ENCODE assay signal across 8 mouse cellular contexts in the genomic region with DNA sequence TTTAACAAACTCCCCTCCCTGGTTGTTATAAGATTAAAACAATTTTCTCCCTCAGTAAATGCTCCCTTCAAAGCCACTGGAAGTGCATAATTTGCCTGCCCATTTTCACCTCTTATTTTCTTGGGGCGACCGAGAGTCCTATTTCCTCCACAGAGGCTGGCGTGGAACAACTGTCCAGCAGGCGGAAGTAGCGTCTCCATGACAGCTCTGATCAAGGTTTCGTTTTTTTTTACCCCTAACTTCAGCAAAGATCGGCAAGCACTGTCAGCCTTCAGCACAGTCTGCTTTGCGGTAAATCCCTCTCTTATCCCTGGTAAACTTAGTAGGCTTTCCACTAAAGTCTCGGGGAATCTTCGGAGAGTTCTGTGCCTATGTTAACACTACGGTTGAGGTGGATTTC. TPM values are rescaled to one million over a fixed set of nuclear protein-coding genes. Genes with fewer than 3 reads are reported as not detected.
DNase-seq lines count a peak whose midpoint lies in the region; ATAC-seq and TF ChIP-seq lines count a peak whose summit lies in the region.

No protein-coding gene starts in this region.

- peaks cover 22% of the 10 kb centered on the region for H3K4me1 ChIP-seq in embryonic facial prominence, embryonic 10.5 days
- H3K4me1 ChIP-seq in intestine, postnatal 0 days (replicated peaks; ENCODE audit: control insufficient read depth, insufficient read depth, low read length): no peaks in the 10 kb centered on the region
- H3K4me1 ChIP-seq in neural tube, embryonic 15.5 days: peaks cover 8% of the 10 kb centered on the region; the same call in 1 of the 2 replicates

- H3K27ac ChIP-seq in embryonic facial prominence, embryonic 10.5 days (replicated peaks): no peak overlapping the region
- H3K27ac ChIP-seq in intestine, postnatal 0 days (ENCODE audit: low read depth, low read length): no peak overlapping the region
- no peak overlapping the region for H3K27ac ChIP-seq in neural tube, embryonic 15.5 days (replicated peaks)

- ATAC-seq in intestine, postnatal 0 days: no peak
- no peak for ATAC-seq in neural tube, embryonic 15.5 days (ENCODE audit: low FRiP score)

- H3K4me2 ChIP-seq in intestine, postnatal 0 days (replicated peaks; ENCODE audit: low read depth): peak overlapping the region; percentile 53
- H3K4me2 ChIP-seq in neural tube, embryonic 15.5 days: 0 out of 2 replicates have a peak overlapping the region, but pooled peaks have one; percentile 15

- 8% methylated on average over 11 of the region's 11 CpGs for WGBS in embryonic facial prominence, embryonic 10.5 days
- 3% methylated on average over 11 of the region's 11 CpGs for WGBS in intestine, postnatal 0 days
- 25% methylated on average over 11 of the region's 11 CpGs for WGBS in neural tube, embryonic 15.5 days

- H3K9ac ChIP-seq in intestine, postnatal 0 days (ENCODE audit: low read depth, low read length): no peak overlapping the region
- no peak overlapping the region for H3K9ac ChIP-seq in neural tube, embryonic 15.5 days (replicated peaks)

- TF ChIP-seq CTCF in intestine, postnatal 0 days (IDR thresholded peaks at IDR 0.05; ENCODE audit: low read depth): peak; percentile 58

- peaks cover 71% of the 10 kb centered on the region for H3K27me3 ChIP-seq in embryonic facial prominence, embryonic 10.5 days (replicated peaks; ENCODE audit: low read depth, poor library complexity, severe bottlenecking)
- 0 out of 2 replicates have a peak, but pooled peaks cover 5% of the 10 kb centered on the region for H3K27me3 ChIP-seq in intestine, postnatal 0 days (replicated peaks; ENCODE audit: control insufficient read depth, insufficient read depth, low read length)
- H3K27me3 ChIP-seq in neural tube, embryonic 15.5 days (replicated peaks): peaks cover 25% of the 10 kb centered on the region

- DNase-seq in kidney, postnatal 10 days: peak; percentile 41
- DNase-seq in kidney, postnatal 14 days: no peak
- DNase-seq in embryonic facial prominence, embryonic 10.5 days (ENCODE audit: low spot score): peak; percentile 20
- DNase-seq in right cerebral cortex, adult 2 months (ENCODE audit: low spot score in 2 of 2): no peak
- DNase-seq in layer of hippocampus, adult 8-10 months (ENCODE audit: low spot score in 2 of 2): no peak
- no peak for DNase-seq in thymus, postnatal 10 days (ENCODE audit: low spot score in 2 of 2)

- no peaks in the 10 kb centered on the region for H3K9me3 ChIP-seq in embryonic facial prominence, embryonic 10.5 days
- no peaks in the 10 kb centered on the region for H3K9me3 ChIP-seq in intestine, postnatal 0 days (ENCODE audit: control insufficient read depth)
- H3K9me3 ChIP-seq in neural tube, embryonic 15.5 days (replicated peaks): no peaks in the 10 kb centered on the region

- H3K36me3 ChIP-seq in embryonic facial prominence, embryonic 10.5 days (replicated peaks): no peaks in the 10 kb centered on the region
- no peaks in the 10 kb centered on the region for H3K36me3 ChIP-seq in intestine, postnatal 0 days (ENCODE audit: control insufficient read depth, insufficient read depth)
- no peaks in the 10 kb centered on the region for H3K36me3 ChIP-seq in neural tube, embryonic 15.5 days

- H3K4me3 ChIP-seq in embryonic facial prominence, embryonic 10.5 days: peak overlapping the region; percentile 27
- H3K4me3 ChIP-seq in intestine, postnatal 0 days (ENCODE audit: low read depth, low read length): peak overlapping the region; percentile 19
- no peak overlapping the region for H3K4me3 ChIP-seq in neural tube, embryonic 15.5 days (replicated peaks)

RNA-seq across cellular contexts. Expression of a gene that starts 24.6 kb away (rescaled TPM):
- 1.1 TPM in 2 replicates for polyA plus RNA-seq in embryonic facial prominence, embryonic 10.5 days (2016; fragmentation: Nextera tagmentation; extraction: Ambion mirVana)
- 0.05 and 0.10 TPM in 2 replicates for polyA plus RNA-seq in intestine, postnatal 0 days (2015; fragmentation: Nextera tagmentation; extraction: Ambion mirVana)
- 1.3 and 1.8 TPM in 2 replicates for polyA plus RNA-seq in neural tube, embryonic 15.5 days (2015; fragmentation: Nextera tagmentation; extraction: Ambion mirVana)
- total RNA-seq in layer of hippocampus, adult 8-10 months (2022): 1 to 10 TPM; 1.8 to 2.2 (median 1.9) TPM

RNA-seq across cellular contexts. Expression of a gene that starts 24.9 kb away (rescaled TPM):
- 8.1 TPM in 2 replicates for polyA plus RNA-seq in embryonic facial prominence, embryonic 10.5 days (2016; fragmentation: Nextera tagmentation; extraction: Ambion mirVana)
- polyA plus RNA-seq in intestine, postnatal 0 days (2015; fragmentation: Nextera tagmentation; extraction: Ambion mirVana): 3.6 TPM in 2 replicates
- 67.8 and 72.7 TPM in 2 replicates for polyA plus RNA-seq in neural tube, embryonic 15.5 days (2015; fragmentation: Nextera tagmentation; extraction: Ambion mirVana)
- 100 to 1,000 TPM; 203 to 270 (median 244) TPM for total RNA-seq in layer of hippocampus, adult 8-10 months (2022)

Comparison
In these comparisons a context has a peak if more than half of its experiments do, and no peak if none do; other contexts are left out.
1. DNase-seq: peak in kidney, postnatal 10 days (single experiment) and embryonic facial prominence, embryonic 10.5 days (single experiment); none in kidney, postnatal 14 days (single experiment), right cerebral cortex, adult 2 months (0 of 2), layer of hippocampus, adult 8-10 months (0 of 2) and thymus, postnatal 10 days (0 of 2).